Mouse (Mus musculus) layer of hippocampus, adult 2 months (tissue): ENCODE results near the gene Plb1. TPM values are rescaled to one million over a fixed set of nuclear protein-coding genes. Genes with fewer than 3 reads are reported as not detected.

Source experiments
- DNase-seq, 2 experiments: peaks; one replicate each; pipeline ENCODE4 v3.0.0; 2022; ENCODE audit warnings: low spot score in 2 of 2
- H3K27ac ChIP-seq: fragments of 200-600 bp; 2 replicates; pipeline ENCODE4 v1.8.1; 2022
- H3K4me3 ChIP-seq: fragments of 200-600 bp; 2 replicates; pipeline ENCODE4 v1.8.1; 2022; ENCODE audit warnings: mild to moderate bottlenecking
- CTCF ChIP-seq: fragments of 200-600 bp; conservative IDR thresholded peaks from 2 replicates; pipeline ENCODE4 v1.8.1; 2022; ENCODE audit warnings: antibody characterized with exemption, mild to moderate bottlenecking, moderate library complexity
- total RNA-seq, 2 experiments: library from RNA; stranded (reverse); gene quantifications; 2 replicates each; pipeline ENCODE4 v1.2.3; 2021

Plb1 gene
- total RNA-seq, 2 experiments from 2014 or later, result 1.3 to 1.7 TPM

GRCm38 (mm10) chr5:32272502-32272901, 40.0 kb downstream of the Plb1 start:
- no peak overlapping the region for H3K4me3 ChIP-seq
- TF ChIP-seq CTCF, result no peak
- DNase-seq, result peak; percentile 41 to 44
- peak overlapping the region; percentile 18; the same call in 1 of the 2 replicates for H3K27ac ChIP-seq

GRCm38 (mm10) chr5:32278000-32278694, 45.6 kb downstream of the Plb1 start:
- no peak overlapping the region for H3K27ac ChIP-seq

GRCm38 (mm10) chr5:32280066-32280465, 47.6 kb downstream of the Plb1 start:
- TF ChIP-seq CTCF, result no peak
- Histone ChIP-seq H3K27ac (no peak overlapping the region), H3K4me3 (no peak overlapping the region)
- peak; percentile 11 to 54 for DNase-seq

More at GRCm38 (mm10) chr5:32278000-32278694, 45.6 kb downstream of the Plb1 start:
- H3K4me3 ChIP-seq, result no peak overlapping the region
- DNase-seq, result no peak
- TF ChIP-seq CTCF, result no peak

GRCm38 (mm10) chr5:32282345-32282744, 49.8 kb downstream of the Plb1 start:
- no peak overlapping the region for H3K4me3 ChIP-seq
- no peak for TF ChIP-seq CTCF
- DNase-seq, result no peak
- no peak overlapping the region for H3K27ac ChIP-seq

GRCm38 (mm10) chr5:32283457-32283856, 50.9 kb downstream of the Plb1 start:
- no peak overlapping the region for H3K4me3 ChIP-seq
- no peak for DNase-seq
- no peak overlapping the region for H3K27ac ChIP-seq
- TF ChIP-seq CTCF, result no peak

- Histone ChIP-seq H3K4me3 (no peak overlapping the region), H3K27ac (no peak overlapping the region)
- TF ChIP-seq CTCF, result no peak
- DNase-seq, result no peak
These were observed 53.8 kb downstream of the Plb1 start for GRCm38 (mm10) chr5:32286315-32286714.

- Histone ChIP-seq H3K27ac (no peak overlapping the region), H3K4me3 (no peak overlapping the region)
- no peak for TF ChIP-seq CTCF
- no peak for DNase-seq
These were observed 55.5 kb downstream of the Plb1 start for GRCm38 (mm10) chr5:32288021-32288420.

- no peak for TF ChIP-seq CTCF
- H3K27ac ChIP-seq, result no peak overlapping the region
- no peak for DNase-seq
- H3K4me3 ChIP-seq, result no peak overlapping the region
These were observed 58.8 kb downstream of the Plb1 start for GRCm38 (mm10) chr5:32291316-32291715.

GRCm38 (mm10) chr5:32302991-32303921, 70.7 kb downstream of the Plb1 start:
- Histone ChIP-seq H3K4me3 (peak overlapping the region; percentile 22), H3K27ac (no peak overlapping the region)
- peak; percentile 93 for TF ChIP-seq CTCF
- peak; percentile 54 to 62 for DNase-seq

GRCm38 (mm10) chr5:32307106-32307505, 74.6 kb downstream of the Plb1 start:
- Histone ChIP-seq H3K27ac (no peak overlapping the region), H3K4me3 (no peak overlapping the region)
- no peak for TF ChIP-seq CTCF
- no peak for DNase-seq

GRCm38 (mm10) chr5:32308647-32309046, 76.1 kb downstream of the Plb1 start:
- TF ChIP-seq CTCF, result no peak
- Histone ChIP-seq H3K4me3 (no peak overlapping the region), H3K27ac (no peak overlapping the region)
- DNase-seq, result no peak

GRCm38 (mm10) chr5:32309714-32310113, 77.2 kb downstream of the Plb1 start:
- no peak for DNase-seq
- TF ChIP-seq CTCF, result no peak
- H3K27ac ChIP-seq, result no peak overlapping the region
- H3K4me3 ChIP-seq, result no peak overlapping the region

- DNase-seq, result no peak
- TF ChIP-seq CTCF, result no peak
- H3K27ac ChIP-seq, result no peak overlapping the region
- H3K4me3 ChIP-seq, result no peak overlapping the region
These were observed 78.3 kb downstream of the Plb1 start for GRCm38 (mm10) chr5:32310802-32311201.
